Mouse (Mus musculus): ENCODE results near the gene Ndufv3.

- TF ChIP-seq CTCF (IDR thresholded peaks at IDR 0.05; ENCODE audit: low read depth) (no peak), EP300 (IDR thresholded peaks at IDR 0.05; ENCODE audit: low read depth) (no peak)
These were observed 29.5 kb downstream of the Ndufv3 start for GRCm38 (mm10) chr17:31549389-31549788.
